Mouse (Mus musculus): ENCODE results near the gene Slc6a9. TPM values are rescaled to one million over a fixed set of nuclear protein-coding genes. Genes with fewer than 3 reads are reported as not detected.

Gene Slc6a9
- polyA plus RNA-seq, 1 experiment from 2014 or later = 18.4 TPM

DNA sequence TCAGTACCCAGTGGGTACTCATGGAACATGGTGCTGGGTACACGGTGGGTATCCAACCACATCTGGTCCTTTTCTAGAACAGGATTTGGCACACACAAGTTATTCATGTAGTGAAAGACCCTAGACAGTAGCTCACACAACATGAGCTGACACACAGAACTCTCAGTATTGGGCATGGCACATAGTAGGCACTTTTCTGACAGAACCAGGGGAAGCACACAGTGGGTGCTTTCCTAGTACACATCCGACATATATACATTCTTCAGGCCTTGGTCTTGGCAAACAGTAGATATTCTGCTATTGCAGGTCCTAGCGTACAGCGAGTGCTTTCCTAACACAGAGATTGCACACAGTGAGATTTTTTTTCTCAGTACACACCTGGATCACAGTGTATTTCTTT, 12.0 kb downstream of the Slc6a9 start:
- Histone ChIP-seq H3K27ac (replicated peaks; ENCODE audit: low read depth, low read length) (no peak overlapping the region), H3K4me1 (ENCODE audit: control insufficient read depth, insufficient read depth, low read length) (peaks cover 16% of the 10 kb centered on the region; the same call in 1 of the 2 replicates), H3K4me3 (replicated peaks; ENCODE audit: low read depth, low read length) (no peak overlapping the region), H3K27me3 (ENCODE audit: control insufficient read depth, insufficient read depth, low read length) (no peaks in the 10 kb centered on the region), H3K9ac (replicated peaks; ENCODE audit: low read length) (no peak overlapping the region), H3K36me3 (ENCODE audit: control insufficient read depth, insufficient read depth, low read length) (no peaks in the 10 kb centered on the region), H3K9me3 (ENCODE audit: control insufficient read depth, low read length) (no peaks in the 10 kb centered on the region), H3K4me2 (ENCODE audit: low read length) (no peak overlapping the region)
- 97% methylated on average over 4 of the region's 4 CpGs for WGBS
- DNase-seq (no peak), ATAC-seq (ENCODE audit: low FRiP score, low TSS enrichment) (no peak)

DNA sequence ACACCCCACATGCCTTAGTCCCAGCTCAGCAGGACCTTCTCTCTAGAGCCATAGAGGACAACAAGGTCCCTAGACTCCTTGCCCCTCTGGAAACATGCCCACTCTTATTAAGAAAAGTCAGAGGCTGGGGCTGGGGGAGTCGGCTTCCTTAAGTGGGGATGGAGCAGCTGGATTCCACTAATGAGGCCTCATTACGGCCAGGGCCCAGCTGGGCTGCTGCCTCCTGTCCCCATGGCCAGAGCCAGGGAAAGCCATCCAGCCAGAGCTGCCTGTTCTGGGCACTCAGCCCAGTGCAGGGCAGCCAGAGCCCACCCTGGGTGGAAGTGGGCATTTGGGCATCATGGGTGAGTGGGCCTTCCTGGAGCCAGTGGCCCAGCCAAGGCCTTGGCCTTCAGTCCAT, 12.7 kb downstream of the Slc6a9 start:
- ATAC-seq (ENCODE audit: low FRiP score, low TSS enrichment) = no peak
- no peaks in the 10 kb centered on the region for H3K9me3 ChIP-seq (ENCODE audit: control insufficient read depth, low read length)
- H3K27me3 ChIP-seq (ENCODE audit: control insufficient read depth, insufficient read depth, low read length) = no peaks in the 10 kb centered on the region
- DNase-seq = peak; percentile 51
- H3K4me3 ChIP-seq (replicated peaks; ENCODE audit: low read depth, low read length) = no peak overlapping the region
- no peak overlapping the region for H3K9ac ChIP-seq (replicated peaks; ENCODE audit: low read length)
- WGBS = 30% methylated on average over 2 of the region's 2 CpGs
- H3K27ac ChIP-seq (replicated peaks; ENCODE audit: low read depth, low read length) = 0 out of 2 replicates have a peak overlapping the region, but pooled peaks have one; percentile 28
- peaks cover 16% of the 10 kb centered on the region; the same call in 1 of the 2 replicates for H3K4me1 ChIP-seq (ENCODE audit: control insufficient read depth, insufficient read depth, low read length)
- no peaks in the 10 kb centered on the region for H3K36me3 ChIP-seq (ENCODE audit: control insufficient read depth, insufficient read depth, low read length)
- no peak overlapping the region for H3K4me2 ChIP-seq (ENCODE audit: low read length)

DNA sequence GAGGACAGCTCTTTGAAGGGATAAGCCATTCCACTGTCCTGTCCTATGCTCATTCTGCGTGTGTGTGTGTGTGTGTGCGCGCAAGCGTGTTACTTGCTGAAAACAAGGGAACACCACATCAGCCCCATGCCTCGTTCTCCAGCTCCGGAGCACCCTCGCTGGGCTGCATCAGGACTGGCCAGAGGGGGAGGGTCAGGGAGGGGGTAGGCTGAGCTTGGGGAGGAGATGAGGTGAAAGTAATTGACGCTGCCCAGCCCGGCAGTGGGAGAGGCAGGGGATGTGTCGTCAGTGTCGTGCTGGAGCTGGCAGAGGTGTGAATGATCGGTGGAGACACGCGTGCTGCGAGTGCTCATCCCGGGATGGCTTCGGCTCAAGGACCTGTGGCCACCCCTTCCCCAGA, 14.8 kb downstream of the Slc6a9 start:
- no peak overlapping the region for H3K4me2 ChIP-seq (ENCODE audit: low read length)
- peaks cover 16% of the 10 kb centered on the region; the same call in 1 of the 2 replicates for H3K4me1 ChIP-seq (ENCODE audit: control insufficient read depth, insufficient read depth, low read length)
- WGBS = 52% methylated on average over 17 of the region's 17 CpGs
- H3K27me3 ChIP-seq (ENCODE audit: control insufficient read depth, insufficient read depth, low read length) = no peaks in the 10 kb centered on the region
- DNase-seq (no peak), ATAC-seq (ENCODE audit: low FRiP score, low TSS enrichment) (0 out of 2 replicates have a peak, but pooled peaks have one; percentile 47)
- H3K9ac ChIP-seq (replicated peaks; ENCODE audit: low read length) = no peak overlapping the region
- H3K9me3 ChIP-seq (ENCODE audit: control insufficient read depth, low read length) = no peaks in the 10 kb centered on the region
- H3K36me3 ChIP-seq (ENCODE audit: control insufficient read depth, insufficient read depth, low read length) = no peaks in the 10 kb centered on the region
- H3K4me3 ChIP-seq (replicated peaks; ENCODE audit: low read depth, low read length) = no peak overlapping the region
- H3K27ac ChIP-seq (replicated peaks; ENCODE audit: low read depth, low read length) = 0 out of 2 replicates have a peak overlapping the region, but pooled peaks have one; percentile 20

DNA sequence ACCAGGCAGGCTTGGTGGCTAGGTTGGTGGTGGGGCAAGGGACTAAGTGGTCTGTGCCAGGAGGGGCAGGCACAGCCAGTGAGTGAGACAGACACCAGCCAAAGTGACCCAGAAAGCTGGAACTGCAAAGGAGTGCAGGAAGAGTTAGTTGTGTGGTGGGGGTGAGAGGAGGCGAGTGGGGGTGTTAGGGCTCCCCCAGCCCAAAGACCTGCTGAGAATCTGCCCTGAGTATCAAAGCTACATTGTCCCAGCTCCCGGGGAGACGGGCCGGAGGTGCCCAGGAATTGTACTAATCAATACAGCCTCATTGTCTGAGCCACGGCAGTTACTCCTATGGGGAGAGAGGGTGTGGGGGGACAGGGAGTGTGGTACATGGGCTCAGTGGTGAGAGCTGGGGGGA, 15.2 kb downstream of the Slc6a9 start:
- DNase-seq = no peak

DNA sequence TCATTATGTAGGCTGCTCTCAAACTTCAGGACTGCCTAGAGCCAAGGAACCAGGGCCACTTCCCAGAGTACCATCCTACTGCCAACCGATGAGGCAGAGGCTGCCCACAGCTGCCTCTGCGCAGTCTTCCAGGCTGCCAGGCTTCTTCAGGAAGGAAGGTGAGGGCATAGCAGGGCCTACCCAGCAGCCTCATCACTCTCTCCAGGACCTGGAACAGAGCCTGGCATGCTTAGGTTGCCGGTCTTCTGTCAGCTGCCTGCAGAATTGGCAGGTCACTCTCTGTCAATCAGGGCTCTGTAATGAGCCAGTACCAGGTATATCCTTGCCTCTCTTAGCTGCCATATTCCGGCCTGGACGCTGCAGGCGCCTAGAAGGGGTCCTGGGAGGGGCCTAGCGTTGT, 15.9 kb downstream of the Slc6a9 start:
- no peak overlapping the region for H3K4me3 ChIP-seq (replicated peaks; ENCODE audit: low read depth, low read length)
- DNase-seq = no peak
- no peak overlapping the region for H3K9ac ChIP-seq (replicated peaks; ENCODE audit: low read length)

More for the DNA sequence above, 15.2 kb downstream of the Slc6a9 start:
- Histone ChIP-seq H3K27me3 (ENCODE audit: control insufficient read depth, insufficient read depth, low read length) (no peaks in the 10 kb centered on the region), H3K27ac (replicated peaks; ENCODE audit: low read depth, low read length) (no peak overlapping the region; the same call in 1 of the 2 replicates), H3K4me1 (ENCODE audit: control insufficient read depth, insufficient read depth, low read length) (peaks cover 16% of the 10 kb centered on the region; the same call in 1 of the 2 replicates), H3K9ac (replicated peaks; ENCODE audit: low read length) (no peak overlapping the region), H3K4me2 (ENCODE audit: low read length) (no peak overlapping the region), H3K36me3 (ENCODE audit: control insufficient read depth, insufficient read depth, low read length) (no peaks in the 10 kb centered on the region), H3K9me3 (ENCODE audit: control insufficient read depth, low read length) (no peaks in the 10 kb centered on the region), H3K4me3 (replicated peaks; ENCODE audit: low read depth, low read length) (no peak overlapping the region)
- WGBS = 8% methylated on average over 5 of the region's 5 CpGs
- peak; percentile 31; the same call in 1 of the 2 replicates for ATAC-seq (ENCODE audit: low FRiP score, low TSS enrichment)

DNA sequence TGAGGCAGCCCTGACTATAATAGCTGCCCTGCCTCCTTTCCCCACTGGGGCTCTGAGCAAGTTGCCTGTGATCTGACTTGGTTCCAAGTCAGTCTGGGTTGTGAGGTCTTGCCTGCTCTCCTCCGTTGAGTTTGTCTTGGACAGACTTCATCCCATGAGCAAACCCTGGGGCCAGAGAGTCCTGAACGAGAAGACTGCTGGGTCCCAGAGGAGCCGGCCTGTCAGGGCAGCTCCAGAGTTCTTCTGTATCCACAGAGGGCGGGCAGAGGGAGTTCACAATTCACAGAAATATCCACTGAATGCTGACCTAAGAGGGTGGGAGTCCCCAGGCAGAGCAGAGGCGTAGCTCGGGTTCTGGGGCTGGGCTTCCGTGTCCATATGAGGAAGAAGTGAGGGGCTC, 16.6 kb downstream of the Slc6a9 start:
- Histone ChIP-seq H3K27me3 (ENCODE audit: control insufficient read depth, insufficient read depth, low read length) (no peaks in the 10 kb centered on the region), H3K36me3 (ENCODE audit: control insufficient read depth, insufficient read depth, low read length) (no peaks in the 10 kb centered on the region), H3K9ac (replicated peaks; ENCODE audit: low read length) (no peak overlapping the region), H3K9me3 (ENCODE audit: control insufficient read depth, low read length) (no peaks in the 10 kb centered on the region), H3K4me2 (ENCODE audit: low read length) (no peak overlapping the region), H3K27ac (replicated peaks; ENCODE audit: low read depth, low read length) (no peak overlapping the region), H3K4me3 (replicated peaks; ENCODE audit: low read depth, low read length) (no peak overlapping the region), H3K4me1 (ENCODE audit: control insufficient read depth, insufficient read depth, low read length) (peaks cover 16% of the 10 kb centered on the region; the same call in 1 of the 2 replicates)
- ATAC-seq (ENCODE audit: low FRiP score, low TSS enrichment) (no peak), DNase-seq (no peak)
- 76% methylated on average over 7 of the region's 7 CpGs for WGBS

More for the DNA sequence above, 15.9 kb downstream of the Slc6a9 start:
- peaks cover 16% of the 10 kb centered on the region; the same call in 1 of the 2 replicates for H3K4me1 ChIP-seq (ENCODE audit: control insufficient read depth, insufficient read depth, low read length)
- WGBS = 76% methylated on average over 7 of the region's 7 CpGs
- no peaks in the 10 kb centered on the region for H3K36me3 ChIP-seq (ENCODE audit: control insufficient read depth, insufficient read depth, low read length)
- no peak for ATAC-seq (ENCODE audit: low FRiP score, low TSS enrichment)
- H3K27ac ChIP-seq (replicated peaks; ENCODE audit: low read depth, low read length) = 0 out of 2 replicates have a peak overlapping the region, but pooled peaks have one; percentile 8
- H3K4me2 ChIP-seq (ENCODE audit: low read length) = no peak overlapping the region
- no peaks in the 10 kb centered on the region for H3K27me3 ChIP-seq (ENCODE audit: control insufficient read depth, insufficient read depth, low read length)
- H3K9me3 ChIP-seq (ENCODE audit: control insufficient read depth, low read length) = no peaks in the 10 kb centered on the region

DNA sequence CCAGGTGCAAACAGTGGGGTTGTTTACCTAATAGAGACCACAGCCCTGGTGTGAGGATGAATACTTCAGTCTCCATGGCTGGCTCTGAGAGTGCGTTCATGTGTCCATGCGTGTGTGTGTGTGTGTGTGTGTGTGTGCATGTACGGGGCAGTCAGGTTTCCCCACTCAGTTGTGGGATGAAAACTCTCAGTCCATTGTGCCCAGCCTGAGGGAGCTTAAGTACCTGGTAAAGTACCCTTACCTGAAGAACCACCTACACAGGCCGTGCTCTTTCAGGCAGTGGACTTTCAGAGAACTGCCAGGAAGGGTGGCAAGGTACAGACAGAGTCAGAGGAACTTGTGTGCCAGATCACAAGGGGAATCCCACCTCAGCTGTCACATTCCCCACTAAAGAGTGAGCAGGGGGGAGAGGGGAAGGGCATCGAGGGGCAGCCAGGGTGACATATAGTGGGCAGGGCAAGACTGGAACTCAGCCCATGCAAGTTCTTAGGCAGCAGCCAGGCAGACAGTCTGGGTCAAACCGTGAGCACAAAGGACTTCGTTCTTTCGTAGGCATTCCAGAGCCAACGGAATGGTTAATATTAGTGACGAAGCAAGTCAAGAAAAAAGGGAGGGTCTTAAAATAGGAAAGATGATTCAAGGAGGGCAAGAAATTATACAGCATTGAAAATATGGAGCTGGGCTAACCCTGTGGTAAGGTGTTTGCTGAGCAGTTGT, 18.0 kb downstream of the Slc6a9 start:
- 91% methylated on average over 10 of the region's 10 CpGs for WGBS

DNA sequence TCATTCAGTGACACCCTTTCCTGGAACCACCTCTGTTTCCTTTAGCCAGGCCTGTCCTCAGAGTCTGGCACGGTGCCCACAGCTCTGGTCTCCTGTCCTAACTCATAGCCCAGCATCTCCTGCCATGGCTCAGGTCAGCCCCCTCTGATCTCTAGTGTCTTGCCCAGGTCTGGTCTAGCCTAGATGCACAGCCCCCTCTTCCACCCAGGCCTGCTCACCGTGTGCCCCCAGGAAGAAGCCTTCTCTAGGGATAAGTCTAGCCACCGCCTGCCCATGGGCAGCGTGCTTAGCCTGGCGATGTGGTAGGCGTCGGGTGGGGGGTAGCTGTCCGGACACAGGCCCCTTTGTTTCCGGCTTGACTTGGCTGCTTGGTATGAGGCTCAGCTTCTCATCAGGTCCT, 20.8 kb downstream of the Slc6a9 start:
- Histone ChIP-seq H3K9me3 (ENCODE audit: control insufficient read depth, low read length) (no peaks in the 10 kb centered on the region), H3K9ac (replicated peaks; ENCODE audit: low read length) (no peak overlapping the region), H3K4me2 (ENCODE audit: low read length) (no peak overlapping the region), H3K4me1 (ENCODE audit: control insufficient read depth, insufficient read depth, low read length) (peaks cover 2% of the 10 kb centered on the region; the same call in 1 of the 2 replicates), H3K27me3 (ENCODE audit: control insufficient read depth, insufficient read depth, low read length) (no peaks in the 10 kb centered on the region), H3K27ac (replicated peaks; ENCODE audit: low read depth, low read length) (no peak overlapping the region; the same call in 1 of the 2 replicates), H3K4me3 (replicated peaks; ENCODE audit: low read depth, low read length) (no peak overlapping the region), H3K36me3 (ENCODE audit: control insufficient read depth, insufficient read depth, low read length) (no peaks in the 10 kb centered on the region)
- no peak for ATAC-seq (ENCODE audit: low FRiP score, low TSS enrichment)
- WGBS = 71% methylated on average over 9 of the region's 9 CpGs
- peak; percentile 36 for DNase-seq

More for the DNA sequence above, 18.0 kb downstream of the Slc6a9 start:
- no peak overlapping the region for H3K9ac ChIP-seq (replicated peaks; ENCODE audit: low read length)
- no peak overlapping the region for H3K27ac ChIP-seq (replicated peaks; ENCODE audit: low read depth, low read length)
- H3K4me1 ChIP-seq (ENCODE audit: control insufficient read depth, insufficient read depth, low read length) = peaks cover 16% of the 10 kb centered on the region; the same call in 1 of the 2 replicates
- no peaks in the 10 kb centered on the region for H3K27me3 ChIP-seq (ENCODE audit: control insufficient read depth, insufficient read depth, low read length)
- no peak overlapping the region for H3K4me3 ChIP-seq (replicated peaks; ENCODE audit: low read depth, low read length)
- no peaks in the 10 kb centered on the region for H3K9me3 ChIP-seq (ENCODE audit: control insufficient read depth, low read length)
- no peak for ATAC-seq (ENCODE audit: low FRiP score, low TSS enrichment)
- H3K4me2 ChIP-seq (ENCODE audit: low read length) = no peak overlapping the region
- no peak for DNase-seq
- no peaks in the 10 kb centered on the region for H3K36me3 ChIP-seq (ENCODE audit: control insufficient read depth, insufficient read depth, low read length)

DNA sequence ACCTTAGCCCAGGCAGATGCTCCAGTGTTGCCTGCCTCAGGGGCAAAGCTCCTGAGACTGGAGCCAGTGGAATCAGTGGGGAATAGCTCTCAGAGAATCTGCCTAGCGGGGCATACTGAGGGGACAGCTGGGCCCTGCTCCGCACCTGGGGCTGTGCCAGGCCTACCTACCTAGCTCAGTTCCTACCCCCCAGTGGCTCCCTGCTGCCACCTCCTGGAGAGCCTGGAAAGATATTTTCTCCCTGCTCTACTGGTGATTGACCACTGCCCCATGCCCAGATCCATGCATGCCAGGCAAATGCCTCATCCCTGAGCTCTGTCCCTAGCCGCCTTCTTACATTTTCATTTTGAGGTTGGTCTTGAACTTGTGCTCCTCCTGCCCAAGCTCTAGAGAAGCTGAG, 24.5 kb downstream of the Slc6a9 start:
- no peaks in the 10 kb centered on the region for H3K36me3 ChIP-seq (ENCODE audit: control insufficient read depth, insufficient read depth, low read length)
- peak; percentile 64 for DNase-seq
- 48% methylated on average over 3 of the region's 3 CpGs for WGBS

More for the DNA sequence above, 24.5 kb downstream of the Slc6a9 start:
- ATAC-seq (ENCODE audit: low FRiP score, low TSS enrichment) = no peak
- Histone ChIP-seq H3K4me2 (ENCODE audit: low read length) (no peak overlapping the region), H3K27ac (replicated peaks; ENCODE audit: low read depth, low read length) (no peak overlapping the region), H3K9me3 (ENCODE audit: control insufficient read depth, low read length) (no peaks in the 10 kb centered on the region), H3K9ac (replicated peaks; ENCODE audit: low read length) (no peak overlapping the region), H3K4me3 (replicated peaks; ENCODE audit: low read depth, low read length) (no peak overlapping the region), H3K27me3 (ENCODE audit: control insufficient read depth, insufficient read depth, low read length) (no peaks in the 10 kb centered on the region), H3K4me1 (ENCODE audit: control insufficient read depth, insufficient read depth, low read length) (no peaks in the 10 kb centered on the region)
